Mouse (Mus musculus) adrenal gland, postnatal 4 days (tissue): ENCODE measurements around the gene Sav1. TPM values are rescaled to one million over a fixed set of nuclear protein-coding genes. Genes with fewer than 3 reads are reported as not detected.

ENCODE experiments used
- DNase-seq, 2 experiments: peaks; one replicate each; pipeline ENCODE4 v3.0.0; 2021 to 2022; ENCODE audit warnings: low spot score in 2 of 2, mixed read lengths in 2 of 2
- long read RNA-seq, 2 experiments: library from polyadenylated mRNA; stranded (forward); transcript quantifications; one replicate each; pipeline ENCODE4 v2.0.0; 2021
- total RNA-seq, 2 experiments: library from RNA; stranded (reverse); gene quantifications; 2 replicates each; pipeline ENCODE4 v1.2.3; 2021

Sav1 gene
- total RNA-seq, result 10 to 100 TPM; 47.6 to 50.0 TPM
- long read RNA-seq, experiment 1, transcript Sav1-201 (5 exons, 2,524 nt), result major isoform, 12 of 16 reads
- long read RNA-seq, experiment 1, partial matches to known transcripts, result 0 of 16 reads
- long read RNA-seq, experiment 1, other reads (novel, unspliced or antisense), result 3 of 16 reads
- long read RNA-seq, experiment 2, transcript Sav1-201 (5 exons, 2,524 nt), result major isoform, 53 of 64 reads
- long read RNA-seq, experiment 2, partial matches to known transcripts, result 1 of 64 reads
- long read RNA-seq, experiment 2, other reads (novel, unspliced or antisense), result 8 of 64 reads

GRCm38 (mm10) chr12:69986786-69987497, at the start of gene Sav1:
Sav1 (minus strand) TSS chr12:69987002.
- peak; percentile 71 to 75 for DNase-seq

- DNase-seq, result no peak
Observed at GRCm38 (mm10) chr12:70026233-70026632, 39.4 kb upstream of the Sav1 start.

- no peak for DNase-seq
Observed at GRCm38 (mm10) chr12:70025431-70025830, 38.6 kb upstream of the Sav1 start.

- no peak for DNase-seq
Observed at GRCm38 (mm10) chr12:70023580-70023979, 36.8 kb upstream of the Sav1 start.

GRCm38 (mm10) chr12:70018153-70018552, 31.4 kb upstream of the Sav1 start:
- DNase-seq, result no peak

GRCm38 (mm10) chr12:70015936-70016335, 29.1 kb upstream of the Sav1 start:
- DNase-seq, result no peak

- no peak for DNase-seq
Observed at GRCm38 (mm10) chr12:70011681-70012080, 24.9 kb upstream of the Sav1 start.

- no peak for DNase-seq
Observed at GRCm38 (mm10) chr12:70010356-70010755, 23.6 kb upstream of the Sav1 start.

GRCm38 (mm10) chr12:70005103-70005502, 18.3 kb upstream of the Sav1 start:
- no peak for DNase-seq

- DNase-seq, result no peak
Observed at GRCm38 (mm10) chr12:69998186-69998983, 11.6 kb upstream of the Sav1 start.

- DNase-seq, result no peak
Observed at GRCm38 (mm10) chr12:69995382-69995781, 8.6 kb upstream of the Sav1 start.

- peak; percentile 12 to 19 for DNase-seq
Observed at GRCm38 (mm10) chr12:69986241-69986762, 500 bp downstream of the Sav1 start.

GRCm38 (mm10) chr12:69985546-69985945, 1.3 kb downstream of the Sav1 start:
- DNase-seq, result no peak

- no peak for DNase-seq
Observed at GRCm38 (mm10) chr12:69982874-69983273, 3.9 kb downstream of the Sav1 start.

- no peak for DNase-seq
Observed at GRCm38 (mm10) chr12:69977376-69977998, 9.3 kb downstream of the Sav1 start.

GRCm38 (mm10) chr12:69976688-69977087, 10.1 kb downstream of the Sav1 start:
- DNase-seq, result no peak

GRCm38 (mm10) chr12:69973666-69974065, 13.1 kb downstream of the Sav1 start:
- no peak for DNase-seq

- DNase-seq, result no peak
Observed at GRCm38 (mm10) chr12:69968154-69968553, 18.6 kb downstream of the Sav1 start.

- no peak for DNase-seq
Observed at GRCm38 (mm10) chr12:69967112-69967511, 19.7 kb downstream of the Sav1 start.

GRCm38 (mm10) chr12:69966071-69966470, 20.7 kb downstream of the Sav1 start:
- no peak for DNase-seq

GRCm38 (mm10) chr12:69965644-69966043, 21.2 kb downstream of the Sav1 start:
- DNase-seq, result no peak
